Mouse (Mus musculus) layer of hippocampus, postnatal 25 days (tissue): ENCODE data around the gene D630003M21Rik. TPM values are rescaled to one million over a fixed set of nuclear protein-coding genes. Genes with fewer than 3 reads are reported as not detected.

Experiments used
- DNase-seq, 2 experiments: peaks; one replicate each; pipeline ENCODE4 v3.0.0; 2022; ENCODE audit warnings: mixed read lengths in 2 of 2, low spot score in 1 of 2; ENCODE audit errors: extremely low spot score in 1 of 2
- total RNA-seq, 2 experiments: library from RNA; stranded (reverse); gene quantifications; 2 replicates each; pipeline ENCODE4 v1.2.3; 2021

The D630003M21Rik gene
- total RNA-seq, 2 experiments from 2014 or later, result 3.7 to 4.2 TPM

DNA sequence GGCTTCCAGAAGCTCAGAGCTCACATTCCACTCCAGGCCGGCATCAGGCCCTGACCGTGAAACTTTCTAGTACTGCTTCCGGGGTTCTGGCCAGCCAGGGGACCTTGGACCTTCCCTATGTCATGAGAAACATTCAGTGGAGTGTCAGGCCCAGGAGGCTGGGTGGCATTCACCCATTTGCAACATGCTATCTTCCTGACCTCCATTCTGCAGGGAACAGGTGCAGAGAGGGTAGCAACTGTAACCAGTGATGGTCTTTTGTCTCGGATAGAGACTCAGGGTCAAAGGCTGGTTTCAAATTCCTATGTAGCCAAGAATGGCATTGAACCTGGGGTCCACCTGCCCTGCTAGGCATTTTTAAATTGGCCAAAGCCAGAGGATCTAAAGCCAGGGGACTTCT is 25.3 kb downstream of the D630003M21Rik start:
- DNase-seq, result no peak

DNA sequence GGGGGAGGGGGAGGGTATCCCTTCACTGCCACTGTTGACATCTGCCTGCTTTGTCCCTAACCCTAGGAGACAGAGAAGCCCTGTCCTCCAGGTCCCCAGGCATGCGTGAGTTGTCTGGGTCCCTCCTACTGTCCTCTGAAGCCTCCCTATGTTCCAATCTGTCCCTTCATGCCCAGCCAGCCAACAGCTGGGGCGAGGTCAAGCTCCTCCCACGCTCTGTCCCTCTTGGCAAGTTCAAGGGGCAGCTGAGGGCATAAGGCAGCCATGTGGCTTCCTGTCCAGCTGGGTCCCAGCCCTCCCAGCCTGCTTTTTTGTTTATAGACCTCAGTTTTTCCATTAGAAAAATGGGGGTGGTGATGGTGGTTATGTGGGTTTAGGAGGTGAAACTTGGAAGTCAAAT is 29.7 kb downstream of the D630003M21Rik start:
- no peak for DNase-seq

DNA sequence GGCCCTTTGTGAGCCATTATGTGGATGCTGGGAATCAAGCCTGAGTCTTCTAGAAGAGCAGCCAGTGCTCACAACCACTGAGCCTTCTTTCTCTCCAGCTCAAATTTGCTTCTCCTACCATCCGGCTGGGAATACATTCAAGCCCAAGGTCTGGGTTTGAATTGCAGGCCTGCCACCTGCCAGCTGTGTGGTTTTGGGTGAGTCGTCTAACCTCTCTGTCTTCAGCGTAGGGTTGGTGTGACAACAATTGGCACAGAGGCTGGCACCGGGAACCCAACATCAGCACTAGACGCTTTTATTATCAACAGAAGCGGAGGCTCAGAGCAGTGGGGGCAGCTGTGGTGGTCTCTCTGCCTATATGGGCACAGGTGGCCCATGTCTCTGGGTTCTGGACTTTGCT is 30.2 kb downstream of the D630003M21Rik start:
- DNase-seq, result no peak

DNA sequence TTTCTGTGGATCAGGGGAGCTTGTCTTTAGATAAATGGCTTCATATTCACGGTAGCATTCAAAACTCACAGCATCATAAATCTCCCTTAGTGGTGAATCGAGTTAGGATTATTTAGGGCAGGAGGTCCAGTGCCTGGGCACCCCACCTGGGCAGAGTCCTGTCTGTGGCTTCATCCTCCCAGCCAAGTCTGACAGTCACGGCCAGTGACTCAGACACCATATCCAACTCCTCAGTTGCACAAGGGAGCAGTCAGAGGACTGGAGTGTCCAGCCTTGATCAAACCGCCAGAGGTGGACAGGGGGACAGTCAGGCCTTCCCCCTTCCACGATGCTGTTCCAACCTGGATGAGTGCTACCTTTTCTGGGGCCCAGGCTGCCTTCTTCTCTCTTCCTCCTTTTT is 31.1 kb downstream of the D630003M21Rik start:
- no peak for DNase-seq

DNA sequence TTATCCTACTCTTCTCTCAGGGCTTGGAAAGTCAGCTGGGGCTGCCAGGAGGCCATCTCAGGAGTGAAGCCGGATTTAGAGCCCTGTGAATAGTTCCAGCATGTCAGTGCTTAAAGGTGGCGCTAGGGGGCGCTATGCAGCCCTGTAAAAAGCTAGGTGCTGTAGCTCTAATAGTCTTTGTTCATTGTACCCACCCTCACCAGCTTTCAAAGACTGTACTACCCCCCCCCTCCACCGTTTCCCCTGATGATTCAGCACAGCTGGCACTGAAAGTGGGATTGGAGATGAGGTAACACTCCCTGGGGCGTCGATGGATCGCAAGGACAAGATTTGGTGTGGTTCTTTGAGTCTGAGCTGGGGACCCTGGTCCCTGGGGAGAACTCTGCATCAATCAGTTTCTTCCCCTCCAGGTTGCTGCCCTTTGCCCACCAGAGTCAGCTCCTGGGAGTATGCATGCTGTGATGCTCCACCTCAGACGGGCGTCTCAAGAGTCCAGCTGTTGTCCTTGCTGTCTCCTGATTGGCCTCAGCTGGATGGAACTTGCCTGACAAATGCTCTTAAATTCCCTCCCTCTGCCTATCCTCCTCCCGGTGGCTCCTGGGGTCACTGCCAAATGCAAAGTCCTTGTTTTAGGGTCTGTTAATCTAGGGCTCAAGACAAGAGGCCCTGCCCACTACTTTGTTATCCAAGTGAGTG is 33.9 kb downstream of the D630003M21Rik start:
- DNase-seq, result peak in 1 of 2 experiments; percentile 62

DNA sequence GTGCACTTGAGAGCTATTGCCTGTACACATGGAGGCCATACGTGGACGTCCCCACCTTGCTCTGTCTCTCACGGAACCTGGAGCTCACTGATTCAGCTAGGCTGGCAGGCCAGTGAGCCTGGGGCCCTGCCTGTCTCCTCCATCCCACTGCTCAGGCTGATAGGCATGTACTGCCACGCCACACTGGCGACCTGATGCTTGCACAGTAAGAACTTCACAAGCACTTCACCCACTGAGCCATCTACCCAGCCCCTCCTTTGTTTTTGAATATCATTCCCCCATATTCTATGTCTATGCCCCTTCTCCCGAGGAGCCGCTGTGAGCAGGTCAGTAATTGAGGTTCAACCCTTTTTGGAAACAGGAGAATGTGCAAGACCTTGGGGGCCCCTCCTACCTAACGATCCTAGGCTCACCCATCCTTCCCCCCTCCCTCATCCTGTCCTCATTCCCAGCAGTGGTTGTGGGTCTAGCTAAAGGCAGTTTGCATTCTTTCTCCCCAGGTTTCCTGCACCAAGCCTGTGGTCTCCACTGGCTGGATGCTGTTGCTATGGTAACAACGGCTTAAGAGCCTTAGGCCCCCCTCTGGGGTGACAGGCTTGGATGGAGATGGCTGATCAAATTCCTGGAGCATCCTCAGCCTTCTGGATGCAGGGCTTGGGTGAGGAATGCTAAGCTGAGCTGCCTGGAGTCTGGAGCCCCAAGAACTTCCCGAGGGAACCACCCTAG is 35.2 kb downstream of the D630003M21Rik start:
- DNase-seq, result no peak

DNA sequence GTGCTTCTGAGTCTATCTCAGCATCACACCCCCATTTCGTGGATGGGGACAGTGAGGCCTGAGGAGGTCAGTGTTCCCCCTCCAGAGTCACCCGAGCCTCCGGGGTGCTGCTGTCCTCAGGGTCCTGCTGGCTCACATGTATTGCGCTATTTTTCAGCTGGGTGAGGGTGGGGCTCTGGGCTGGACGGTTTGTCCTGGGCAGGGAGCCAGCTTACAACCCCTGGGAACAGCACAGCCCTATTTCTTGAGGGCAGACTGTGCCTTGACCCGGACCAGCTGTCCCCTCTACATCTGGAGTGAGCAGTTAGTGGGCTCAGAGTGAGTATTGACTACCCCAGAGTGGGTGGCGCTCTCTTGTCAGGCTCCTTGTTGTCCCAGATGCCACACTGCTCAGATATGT is 37.9 kb downstream of the D630003M21Rik start:
- DNase-seq, result no peak

DNA sequence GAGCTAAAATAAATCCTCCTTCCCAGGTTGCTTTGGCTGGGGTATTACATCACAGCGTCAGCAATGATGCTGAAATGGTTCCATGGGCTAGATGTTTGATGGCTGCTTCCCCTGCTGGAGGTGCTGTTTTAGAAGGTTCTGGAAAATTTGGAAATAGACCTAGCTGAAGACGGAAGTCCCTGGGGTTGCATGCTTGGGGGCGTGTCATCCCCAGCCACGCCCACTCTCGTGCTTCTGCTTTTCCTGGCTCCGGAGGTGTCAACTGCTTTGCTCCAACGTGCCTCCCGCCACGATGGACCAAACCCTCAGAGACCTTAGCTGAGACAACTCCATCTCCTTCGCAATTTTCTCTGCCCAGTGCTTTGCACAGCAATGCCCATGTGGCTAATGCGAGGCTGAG is 39.6 kb downstream of the D630003M21Rik start:
- DNase-seq, result no peak

DNA sequence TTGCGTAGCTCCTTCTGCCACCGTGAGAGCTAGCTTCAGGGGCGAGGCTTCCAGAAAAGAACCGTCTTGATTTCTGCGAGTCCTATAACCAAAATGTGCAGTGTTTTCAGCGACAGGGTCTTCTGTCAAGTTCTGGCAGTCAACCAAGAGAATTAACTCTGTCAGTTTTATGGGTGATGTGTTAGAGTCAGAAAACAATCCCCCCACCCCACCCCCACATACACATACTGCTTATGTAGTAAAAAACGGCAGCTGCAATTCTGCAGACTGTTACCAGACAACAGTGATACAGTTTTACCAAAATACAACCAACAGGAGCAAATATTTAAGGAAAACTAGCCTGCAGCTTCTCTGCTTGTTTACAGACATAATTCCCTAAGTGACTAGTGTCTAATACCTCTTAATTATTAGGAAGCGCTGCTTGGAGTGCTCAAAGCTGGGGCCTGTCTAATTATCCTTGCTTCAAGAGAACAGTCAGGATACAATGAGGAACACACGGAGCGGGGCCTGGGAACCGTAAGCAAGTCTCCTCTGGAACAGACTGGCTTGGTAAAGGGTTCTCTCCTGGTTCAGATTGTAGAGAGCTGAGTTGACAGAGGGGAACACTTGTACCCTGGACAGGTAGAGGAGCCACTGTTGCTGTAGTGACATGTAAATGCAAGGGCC is 42.7 kb downstream of the D630003M21Rik start:
- DNase-seq, result no peak

DNA sequence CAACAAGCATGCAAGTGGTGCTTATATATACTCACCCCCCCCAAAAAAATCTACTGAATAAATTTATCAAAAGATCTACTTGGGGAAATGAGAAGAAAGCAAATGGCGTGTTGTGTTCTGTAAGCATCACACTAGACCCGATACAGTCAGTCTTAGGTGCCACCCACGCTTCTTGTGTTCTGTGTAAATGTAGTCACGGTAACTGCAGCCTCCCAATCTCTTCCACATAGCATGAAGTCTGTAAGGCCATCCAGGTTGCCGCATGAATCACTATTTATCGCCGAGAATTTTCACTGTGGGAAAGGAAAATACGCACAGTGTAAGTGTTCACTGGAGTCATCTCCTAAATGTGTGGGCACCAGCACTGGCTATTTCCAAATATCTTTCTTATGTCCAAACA is 45.8 kb downstream of the D630003M21Rik start:
- DNase-seq, result no peak

DNA sequence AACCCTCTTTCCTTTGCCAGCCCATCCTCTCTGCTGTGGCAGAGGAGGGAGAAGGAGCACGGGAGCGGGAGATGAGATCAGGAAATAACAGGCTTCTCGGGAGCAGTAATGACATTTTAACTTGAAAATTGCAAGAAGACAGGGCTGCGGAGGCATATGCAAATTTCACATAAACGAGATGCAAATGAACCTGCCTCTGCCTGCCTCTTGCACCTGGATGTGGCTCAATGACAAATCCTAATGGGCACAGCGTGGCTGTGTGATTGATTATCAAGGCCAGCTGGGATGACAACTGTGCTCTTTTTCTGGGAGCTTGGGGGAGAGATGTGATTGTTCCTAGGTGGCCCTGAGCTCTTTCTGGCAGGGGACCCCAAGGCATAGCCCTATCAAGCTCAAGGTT is 47.1 kb downstream of the D630003M21Rik start:
- DNase-seq, result no peak

DNA sequence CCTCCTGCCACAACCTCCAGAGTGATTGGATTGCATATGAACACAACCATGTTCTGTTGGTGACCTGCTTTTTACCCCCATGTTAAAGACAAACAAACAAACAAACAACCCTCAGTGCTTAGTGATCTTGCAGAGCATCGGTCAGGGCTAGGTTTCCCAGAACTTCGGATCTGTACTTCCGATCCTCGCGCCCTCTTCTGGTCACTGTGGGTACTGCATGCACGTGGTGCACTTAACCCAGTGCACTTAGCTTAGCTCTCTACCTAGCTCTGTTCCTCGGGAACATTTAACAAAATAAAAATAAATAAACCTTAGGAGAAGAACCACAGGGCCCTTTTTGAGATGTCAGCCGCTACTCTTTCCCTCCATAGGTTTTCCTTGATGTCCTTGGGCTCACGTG is 48.2 kb downstream of the D630003M21Rik start:
- peak in 1 of 2 experiments; percentile 65 for DNase-seq

DNA sequence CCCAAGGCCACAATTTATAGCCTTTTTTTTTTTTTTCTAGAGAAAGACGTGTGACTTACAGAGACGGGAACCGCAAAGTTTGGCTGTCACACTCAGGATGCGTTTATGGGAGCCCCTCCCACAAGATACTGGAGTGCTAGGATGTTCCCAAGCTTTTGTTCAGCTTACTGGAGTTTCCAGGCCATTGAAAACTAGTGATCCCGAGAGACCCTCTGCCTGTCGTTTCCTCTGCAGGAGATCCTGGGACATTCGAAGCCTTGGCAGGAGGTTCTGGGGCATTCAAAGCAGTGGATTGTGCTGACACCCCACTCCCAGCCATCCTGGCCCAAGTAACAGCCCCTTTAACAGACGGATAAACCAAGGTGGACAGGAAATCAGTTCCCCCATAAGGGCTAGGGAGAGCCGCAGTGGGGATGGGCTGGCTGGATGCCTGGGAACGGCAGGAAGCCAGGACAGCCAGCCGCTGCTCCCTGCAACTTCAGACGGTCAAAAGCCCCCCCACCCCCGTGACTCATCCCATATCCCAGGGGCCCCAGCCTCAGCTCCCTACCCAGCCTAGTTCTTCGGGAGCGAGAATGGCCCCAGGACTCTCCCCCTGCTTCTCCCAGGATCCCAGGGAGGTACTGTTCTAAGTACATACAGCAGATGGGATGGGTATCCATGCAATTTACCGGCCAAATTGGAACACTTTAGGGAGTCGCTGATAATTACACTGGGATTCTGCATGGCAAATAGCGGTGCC is 49.5 kb downstream of the D630003M21Rik start:
- no peak for DNase-seq

DNA sequence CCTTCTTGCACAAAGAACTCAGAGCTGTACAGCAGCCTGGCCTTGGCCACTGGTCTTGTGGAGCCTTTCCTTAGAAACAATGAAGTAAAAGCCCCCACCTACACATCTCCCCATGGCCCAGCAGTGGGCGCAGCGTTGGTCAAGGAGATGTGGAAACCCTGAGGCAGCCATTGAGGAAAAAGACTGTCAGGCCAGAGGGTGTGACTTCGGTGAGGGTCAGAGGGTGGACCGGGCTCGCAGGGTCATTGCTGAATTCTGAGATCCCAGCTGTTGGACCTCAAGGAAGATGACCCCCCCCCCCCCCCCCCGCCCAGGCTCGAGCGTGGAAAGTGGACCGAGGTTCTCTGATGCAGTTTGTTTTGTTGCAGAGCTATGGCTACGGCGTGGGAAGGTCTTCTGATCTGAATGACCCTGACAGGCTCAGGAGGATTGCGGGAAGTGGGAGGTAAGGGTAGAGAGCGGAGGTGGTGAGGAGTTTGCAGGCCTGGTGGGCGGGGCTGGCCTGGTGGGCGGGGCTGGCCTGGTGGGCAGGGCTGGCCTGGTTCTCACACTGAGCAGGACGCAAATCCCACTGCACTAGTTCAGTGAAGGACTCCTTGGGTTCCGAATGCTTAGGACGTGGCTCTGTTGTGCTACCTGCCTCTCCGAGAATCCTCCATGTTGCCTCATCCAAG is 50.2 kb downstream of the D630003M21Rik start:
- no peak for DNase-seq

DNA sequence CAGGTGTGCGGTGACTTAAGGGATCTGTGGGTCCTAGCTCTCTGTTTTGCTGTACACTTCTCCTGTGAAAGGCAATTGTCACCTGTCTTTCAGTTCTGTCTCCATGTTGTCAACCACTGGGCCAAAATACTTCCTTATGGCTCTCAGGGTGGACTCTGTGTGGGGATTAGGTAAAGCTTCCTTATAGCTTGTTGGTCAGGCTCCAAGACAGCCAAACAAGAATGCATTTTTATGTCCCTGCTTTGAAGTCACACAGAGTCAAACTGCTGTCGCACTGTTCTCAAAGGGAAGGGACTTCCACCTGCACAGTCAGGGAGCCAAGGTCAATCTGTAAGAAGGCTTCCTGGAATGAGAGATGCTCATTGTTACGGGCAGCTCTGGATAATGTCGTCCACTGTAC is 50.9 kb downstream of the D630003M21Rik start:
- DNase-seq, result no peak

DNA sequence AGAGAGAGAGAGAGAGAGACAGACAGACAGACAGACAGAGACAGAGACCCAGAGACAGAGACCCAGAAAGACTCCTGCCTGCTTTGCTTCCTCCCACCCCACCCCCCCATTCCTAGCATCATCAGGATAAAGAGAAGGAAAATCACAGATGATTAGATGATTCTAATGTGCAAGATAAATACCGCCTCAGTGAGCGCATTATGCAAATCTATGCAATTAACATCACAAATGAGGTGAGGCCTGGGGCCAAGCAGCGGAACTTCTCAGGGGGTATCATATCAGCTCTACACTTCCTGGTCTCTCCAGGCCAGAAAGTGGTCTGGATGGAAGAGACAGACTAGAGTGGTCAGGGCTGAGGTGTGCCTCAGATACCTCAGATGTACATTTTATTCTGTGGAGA is 51.4 kb downstream of the D630003M21Rik start:
- no peak for DNase-seq

DNA sequence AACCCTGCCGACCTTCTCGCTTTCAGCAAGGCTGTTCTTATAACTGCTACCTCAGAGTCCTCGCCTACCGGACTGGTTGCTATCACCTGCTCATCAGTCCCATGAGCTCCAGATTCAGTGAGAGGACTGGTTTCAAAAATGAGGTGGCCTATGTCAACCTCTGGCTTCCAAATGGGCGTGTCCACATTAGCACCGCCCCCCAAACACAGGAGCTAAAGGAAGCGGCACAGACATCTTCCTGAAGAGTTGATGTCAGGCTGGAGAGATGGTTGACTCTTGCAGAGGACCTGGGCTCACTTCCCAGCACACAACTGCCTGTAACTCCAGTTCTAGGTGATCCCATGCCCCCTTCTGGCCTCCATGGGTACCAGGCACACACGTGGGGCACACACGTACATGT is 52.3 kb downstream of the D630003M21Rik start:
- DNase-seq, result no peak

DNA sequence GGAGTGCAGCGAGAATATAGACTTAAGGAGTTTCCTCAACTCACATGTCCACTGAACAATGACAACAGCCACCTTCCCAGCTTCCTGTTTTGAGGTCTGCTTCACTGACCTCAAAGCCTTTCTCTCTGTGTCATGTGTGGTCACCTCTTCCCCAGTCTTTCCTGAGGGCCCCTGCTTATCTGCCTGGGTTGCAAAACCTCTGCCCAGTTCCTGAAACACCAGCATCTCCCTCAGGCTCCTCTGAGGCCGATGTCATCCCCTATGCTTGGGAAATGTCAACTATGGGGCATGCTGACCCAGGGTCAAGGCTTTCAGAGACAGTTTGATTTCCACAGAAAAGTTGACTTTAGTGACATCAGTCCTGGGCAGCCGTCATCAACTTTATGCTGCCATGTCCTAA is 53.6 kb downstream of the D630003M21Rik start:
- no peak for DNase-seq

DNA sequence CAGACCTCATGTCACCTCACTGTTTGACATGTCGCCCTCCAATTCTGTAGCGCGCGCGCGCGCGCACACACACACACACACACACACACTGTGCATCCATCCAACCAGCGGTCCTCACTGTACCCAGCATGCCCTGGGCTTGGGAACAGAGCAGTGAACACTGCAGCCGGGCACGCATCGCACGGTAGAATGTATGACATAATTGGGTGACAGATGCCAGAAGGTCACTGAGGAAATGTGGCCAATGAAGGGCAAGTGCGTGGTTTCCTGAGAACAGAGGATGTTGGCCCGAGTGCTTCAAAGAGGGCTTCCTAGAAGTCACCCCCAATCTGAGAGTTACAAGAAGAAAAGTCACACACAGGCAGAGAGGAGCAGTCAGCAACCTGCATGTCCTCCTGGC is 54.1 kb downstream of the D630003M21Rik start:
- DNase-seq, result no peak

DNA sequence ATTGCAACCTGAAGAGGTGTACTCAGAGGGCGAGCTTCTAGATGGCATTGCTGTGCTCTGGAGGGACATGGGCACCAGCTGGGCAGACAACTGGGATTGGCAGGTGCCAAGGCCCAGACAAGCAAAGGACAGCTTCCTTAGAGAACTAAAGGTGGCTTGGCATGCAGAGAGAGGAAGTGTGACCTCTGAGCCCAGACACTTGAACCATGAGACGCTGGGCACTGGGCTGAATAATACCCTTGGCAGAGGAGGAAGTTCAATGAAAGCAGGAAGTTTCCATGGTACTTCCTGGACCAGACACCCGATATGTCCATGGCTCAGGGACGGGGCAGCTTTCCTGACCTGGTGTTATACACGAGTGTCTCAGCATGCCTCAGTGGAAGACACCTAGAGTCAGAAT is 54.6 kb downstream of the D630003M21Rik start:
- no peak for DNase-seq
